Mouse (Mus musculus) embryonic facial prominence, embryonic 12.5 days (tissue): Measurements from ENCODE around the gene Sh3bgrl2. TPM values are rescaled to one million over a fixed set of nuclear protein-coding genes. Genes with fewer than 3 reads are reported as not detected.
A peak's percentile ranks its signal among the peaks of the same experiment; 100 is the strongest.

Experiments used
- ATAC-seq: fragments of 200-750 bp; cut with Nextera tagmentation; 2 replicates; pipeline ENCODE4 v1.8.0; 2017; ENCODE audit not compliant: insufficient number of reproducible peaks, insufficient read depth, low FRiP score, low TSS enrichment
- H3K27ac ChIP-seq: fragments of 300-500 bp; sonication (generic); 2 replicates; pipeline ENCODE4 v1.5.1; 2016; ENCODE audit warnings: mild to moderate bottlenecking
- H3K27me3 ChIP-seq: fragments of 300-500 bp; sonication (generic); 2 replicates; pipeline ENCODE4 v1.6.1; 2016; ENCODE audit warnings: mild to moderate bottlenecking, moderate library complexity
- H3K36me3 ChIP-seq: fragments of 300-500 bp; sonication (generic); 2 replicates; pipeline ENCODE4 v1.6.1; 2016; ENCODE audit warnings: mild to moderate bottlenecking
- H3K4me1 ChIP-seq: fragments of 300-500 bp; sonication (generic); 2 replicates; pipeline ENCODE4 v1.6.1; 2016
- H3K4me2 ChIP-seq: fragments of 300-500 bp; sonication (generic); replicated peaks from 2 replicates; pipeline ENCODE4 v1.6.1; 2016; ENCODE audit warnings: mild to moderate bottlenecking, moderate library complexity
- H3K4me3 ChIP-seq: fragments of 300-500 bp; sonication (generic); 2 replicates; pipeline ENCODE4 v1.5.1; 2016; ENCODE audit warnings: mild to moderate bottlenecking
- H3K9ac ChIP-seq: fragments of 300-500 bp; sonication (generic); 2 replicates; pipeline ENCODE4 v1.6.1; 2016; ENCODE audit warnings: mild to moderate bottlenecking, moderate library complexity
- H3K9me3 ChIP-seq: fragments of 300-500 bp; sonication (generic); 2 replicates; pipeline ENCODE4 v1.6.1; 2016; ENCODE audit warnings: mild to moderate bottlenecking, moderate library complexity
- WGBS: fragments of 180-500 bp; shearing (Covaris S2); methylation state at CpG from one replicate; pipeline ENCODE4 v1.1.7; 2016; 5-methylcytosine and 5-hydroxymethylcytosine counted together
- polyA plus RNA-seq: library from polyadenylated mRNA; unstranded; fragments of >200 nt; fragmentation: Nextera tagmentation; extraction: Ambion mirVana; gene quantifications from 2 replicates; pipeline ENCODE4 v1.2.1, GENCODE M21; 2016

Gene Sh3bgrl2
- polyA plus RNA-seq, 1 experiment from 2014 or later = 12.3 TPM

- Histone ChIP-seq H3K36me3 (no peaks in the 10 kb centered on the region), H3K27me3 (no peaks in the 10 kb centered on the region), H3K4me3 (no peak overlapping the region), H3K4me1 (no peaks in the 10 kb centered on the region), H3K9ac (no peak overlapping the region), H3K4me2 (no peak overlapping the region), H3K27ac (no peak overlapping the region), H3K9me3 (no peaks in the 10 kb centered on the region)
- ATAC-seq = peak; percentile 66; the same call in 1 of the 2 replicates
- WGBS = 38% methylated on average over 6 of the region's 6 CpGs
Measured at GRCm38 (mm10) chr9:83615912-83616585, 67.9 kb downstream of the Sh3bgrl2 start.

DNA sequence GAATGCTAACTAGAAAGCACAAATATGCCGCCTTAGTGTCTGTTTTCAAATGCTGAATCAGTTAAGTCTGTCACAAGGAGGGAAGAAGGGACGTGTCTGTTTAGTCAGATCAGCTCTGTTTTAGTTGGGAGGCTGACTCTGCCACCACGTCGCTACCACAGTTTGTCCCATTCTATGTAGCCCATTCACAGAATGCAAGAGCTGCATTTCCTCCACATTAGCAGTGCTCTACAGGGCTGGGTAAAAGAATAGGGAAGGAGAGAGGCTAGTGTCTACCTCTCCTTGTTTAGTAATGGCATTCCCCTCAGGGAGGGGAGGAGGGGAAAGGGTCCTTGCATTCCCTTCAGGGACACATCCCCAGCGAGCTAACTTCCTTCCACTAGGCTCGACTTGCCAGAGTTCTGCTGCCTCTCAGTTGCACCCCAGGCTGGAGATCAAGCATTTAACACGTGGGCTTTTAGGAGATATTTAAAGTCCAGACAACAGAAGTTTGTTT, 68.5 kb downstream of the Sh3bgrl2 start:
- Histone ChIP-seq H3K4me2 (no peak overlapping the region), H3K36me3 (no peaks in the 10 kb centered on the region), H3K9me3 (no peaks in the 10 kb centered on the region), H3K4me1 (no peaks in the 10 kb centered on the region), H3K27me3 (no peaks in the 10 kb centered on the region), H3K9ac (no peak overlapping the region), H3K27ac (no peak overlapping the region), H3K4me3 (no peak overlapping the region)
- WGBS = 13% methylated on average over 7 of the region's 7 CpGs
- ATAC-seq = no peak

GRCm38 (mm10) chr9:83623455-83623854, 75.3 kb downstream of the Sh3bgrl2 start:
- Histone ChIP-seq H3K9ac (no peak overlapping the region), H3K9me3 (no peaks in the 10 kb centered on the region), H3K27me3 (no peaks in the 10 kb centered on the region), H3K4me3 (no peak overlapping the region), H3K4me2 (no peak overlapping the region), H3K36me3 (no peaks in the 10 kb centered on the region), H3K27ac (no peak overlapping the region), H3K4me1 (peaks cover 7% of the 10 kb centered on the region; the same call in 1 of the 2 replicates)
- ATAC-seq = no peak
- 81% methylated on average over 6 of the region's 6 CpGs for WGBS

DNA sequence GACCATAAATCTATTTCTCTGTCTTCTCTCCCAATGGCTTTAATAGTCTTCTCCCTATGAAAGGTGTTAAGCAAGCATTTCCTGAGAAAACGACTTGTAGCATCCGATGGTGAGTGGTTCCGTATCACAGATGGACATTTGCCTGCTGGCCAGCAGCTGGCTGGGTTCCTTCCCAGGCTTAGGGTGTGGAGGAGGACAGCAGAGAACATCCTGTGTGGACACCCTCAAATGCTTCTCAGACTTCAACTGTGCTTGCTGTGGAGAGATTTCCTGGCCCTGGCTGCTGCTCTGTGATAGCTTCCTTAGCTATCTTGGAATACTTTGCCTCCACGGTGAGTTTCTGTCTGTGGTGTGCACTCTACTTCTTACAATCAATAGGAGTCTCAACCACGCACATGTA, 76.1 kb downstream of the Sh3bgrl2 start:
- Histone ChIP-seq H3K9ac (no peak overlapping the region), H3K36me3 (no peaks in the 10 kb centered on the region), H3K27me3 (no peaks in the 10 kb centered on the region), H3K4me1 (peaks cover 13% of the 10 kb centered on the region; the same call in 1 of the 2 replicates), H3K27ac (no peak overlapping the region), H3K9me3 (no peaks in the 10 kb centered on the region), H3K4me3 (no peak overlapping the region), H3K4me2 (no peak overlapping the region)
- no peak for ATAC-seq
- WGBS = 76% methylated on average over 5 of the region's 5 CpGs

DNA sequence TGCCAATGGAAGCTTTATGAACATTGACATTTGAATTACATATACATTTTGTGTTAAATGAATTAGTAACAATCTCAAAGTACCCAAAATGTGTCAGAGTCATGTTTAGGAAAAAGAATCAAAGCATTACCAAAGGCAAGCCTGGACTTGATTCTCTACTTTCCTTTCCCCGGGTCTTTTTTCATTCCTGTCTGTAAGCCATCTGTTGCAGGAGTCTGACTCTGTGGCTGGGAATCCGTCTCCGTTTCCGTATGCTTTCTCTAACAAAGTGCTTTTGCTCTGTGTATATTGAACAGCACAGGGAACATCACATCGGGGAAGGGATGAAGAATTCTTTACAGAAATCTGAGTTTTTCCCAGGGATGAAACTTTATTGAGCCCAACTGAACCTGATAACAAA, 77.0 kb downstream of the Sh3bgrl2 start:
- Histone ChIP-seq H3K27me3 (no peaks in the 10 kb centered on the region), H3K9ac (no peak overlapping the region), H3K4me2 (no peak overlapping the region), H3K4me3 (no peak overlapping the region), H3K27ac (no peak overlapping the region), H3K4me1 (peaks cover 18% of the 10 kb centered on the region; the same call in 1 of the 2 replicates), H3K9me3 (no peaks in the 10 kb centered on the region), H3K36me3 (no peaks in the 10 kb centered on the region)
- ATAC-seq = no peak
- 41% methylated on average over 5 of the region's 5 CpGs for WGBS

- Histone ChIP-seq H3K9me3 (no peaks in the 10 kb centered on the region), H3K4me2 (peak overlapping the region; percentile 18; the same call in 1 of the 2 replicates), H3K4me3 (no peak overlapping the region), H3K27ac (peak overlapping the region; percentile 30; the same call in 1 of the 2 replicates), H3K9ac (peak overlapping the region; percentile 1; the same call in 1 of the 2 replicates), H3K36me3 (no peaks in the 10 kb centered on the region), H3K27me3 (no peaks in the 10 kb centered on the region), H3K4me1 (peaks cover 15% of the 10 kb centered on the region; the same call in 1 of the 2 replicates)
- 17% methylated on average over 19 of the region's 19 CpGs for WGBS
- no peak for ATAC-seq
Measured at GRCm38 (mm10) chr9:83628669-83629612, 80.8 kb downstream of the Sh3bgrl2 start.

DNA sequence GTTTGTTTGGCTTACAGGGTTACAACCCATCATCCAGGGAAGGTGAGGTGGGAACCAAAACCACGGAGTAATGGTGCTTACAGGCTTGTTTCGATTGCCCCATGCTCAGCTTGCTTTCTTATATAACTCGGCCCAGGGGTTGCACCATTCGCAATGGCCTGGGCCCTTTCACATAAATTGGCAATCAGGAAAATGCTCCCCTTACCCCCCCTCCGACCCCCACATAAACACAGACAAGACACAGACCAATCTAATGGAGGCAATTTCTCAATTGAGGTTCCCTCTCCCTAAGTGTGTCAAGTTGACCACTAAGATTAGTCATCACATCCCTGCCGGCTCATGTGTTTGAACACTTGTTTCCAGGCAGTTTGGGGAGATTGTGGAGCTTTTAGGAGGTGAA, 82.2 kb downstream of the Sh3bgrl2 start:
- H3K4me3 ChIP-seq = no peak overlapping the region
- no peak overlapping the region for H3K9ac ChIP-seq
- ATAC-seq = no peak
- H3K4me2 ChIP-seq = no peak overlapping the region
- no peaks in the 10 kb centered on the region for H3K9me3 ChIP-seq
- 76% methylated on average over 6 of the region's 6 CpGs for WGBS
- no peak overlapping the region for H3K27ac ChIP-seq
- H3K4me1 ChIP-seq = peaks cover 16% of the 10 kb centered on the region; the same call in 1 of the 2 replicates
- no peaks in the 10 kb centered on the region for H3K27me3 ChIP-seq
- no peaks in the 10 kb centered on the region for H3K36me3 ChIP-seq

DNA sequence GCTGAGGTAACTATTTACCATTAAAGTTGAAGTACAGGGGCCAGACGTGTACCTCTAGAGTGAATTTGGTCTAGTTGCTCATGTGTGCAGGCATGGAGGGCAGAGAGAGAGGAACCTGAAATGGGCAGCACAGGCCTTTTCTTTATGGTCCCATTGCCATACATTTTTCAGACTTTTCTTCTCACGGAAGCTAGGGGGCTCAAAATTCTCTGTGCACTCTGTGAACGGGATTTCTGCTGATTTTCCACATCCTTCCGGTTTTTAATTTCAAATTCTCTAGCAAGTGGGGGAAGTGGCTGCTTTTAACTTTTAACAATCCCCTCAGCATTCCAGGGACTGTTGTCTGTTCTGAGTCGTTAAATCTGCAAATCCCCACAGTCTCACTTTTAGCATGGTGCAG, 83.8 kb downstream of the Sh3bgrl2 start:
- Histone ChIP-seq H3K4me3 (no peak overlapping the region), H3K4me2 (no peak overlapping the region), H3K27me3 (no peaks in the 10 kb centered on the region), H3K27ac (no peak overlapping the region), H3K9ac (no peak overlapping the region), H3K36me3 (no peaks in the 10 kb centered on the region), H3K9me3 (no peaks in the 10 kb centered on the region), H3K4me1 (peaks cover 22% of the 10 kb centered on the region)
- 42% methylated on average over 5 of the region's 5 CpGs for WGBS
- ATAC-seq = no peak

- peaks cover 11% of the 10 kb centered on the region for H3K4me1 ChIP-seq
- no peaks in the 10 kb centered on the region for H3K9me3 ChIP-seq
- H3K4me3 ChIP-seq = no peak overlapping the region
- H3K9ac ChIP-seq = no peak overlapping the region
- 44% methylated on average over 3 of the region's 3 CpGs for WGBS
- H3K27me3 ChIP-seq = no peaks in the 10 kb centered on the region
- no peak overlapping the region for H3K4me2 ChIP-seq
- no peak overlapping the region for H3K27ac ChIP-seq
- no peaks in the 10 kb centered on the region for H3K36me3 ChIP-seq
- no peak for ATAC-seq
Measured at GRCm38 (mm10) chr9:83634703-83635102, 86.6 kb downstream of the Sh3bgrl2 start.

DNA sequence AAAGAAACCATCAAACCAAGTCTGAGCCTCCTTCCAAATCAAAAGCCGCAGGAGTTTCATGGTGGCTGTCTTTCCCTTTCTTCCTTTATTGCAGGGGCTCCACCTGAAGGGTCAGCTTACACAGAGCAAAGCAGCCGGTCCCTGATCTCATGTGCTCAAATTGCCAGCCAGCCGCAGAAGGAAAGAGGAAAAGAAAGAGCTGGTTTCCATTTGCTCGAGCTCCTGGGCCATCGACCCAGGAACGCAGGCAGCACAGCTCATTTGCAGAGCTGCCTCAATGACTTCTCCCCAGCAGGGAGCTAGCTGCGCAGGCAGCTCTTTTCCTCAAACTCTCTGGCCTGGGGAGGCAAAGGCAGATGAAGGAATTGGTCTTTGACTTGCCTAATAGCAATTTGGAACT, 87.9 kb downstream of the Sh3bgrl2 start:
- H3K27ac ChIP-seq = peak overlapping the region; percentile 46; the same call in 1 of the 2 replicates
- H3K36me3 ChIP-seq = no peaks in the 10 kb centered on the region
- H3K4me1 ChIP-seq = peaks cover 11% of the 10 kb centered on the region
- peak; percentile 61; the same call in 1 of the 2 replicates for ATAC-seq
- H3K27me3 ChIP-seq = no peaks in the 10 kb centered on the region
- no peak overlapping the region for H3K4me3 ChIP-seq
- 4% methylated on average over 7 of the region's 7 CpGs for WGBS
- H3K9ac ChIP-seq = no peak overlapping the region
- H3K9me3 ChIP-seq = no peaks in the 10 kb centered on the region
- peak overlapping the region; percentile 28; the same call in 1 of the 2 replicates for H3K4me2 ChIP-seq

DNA sequence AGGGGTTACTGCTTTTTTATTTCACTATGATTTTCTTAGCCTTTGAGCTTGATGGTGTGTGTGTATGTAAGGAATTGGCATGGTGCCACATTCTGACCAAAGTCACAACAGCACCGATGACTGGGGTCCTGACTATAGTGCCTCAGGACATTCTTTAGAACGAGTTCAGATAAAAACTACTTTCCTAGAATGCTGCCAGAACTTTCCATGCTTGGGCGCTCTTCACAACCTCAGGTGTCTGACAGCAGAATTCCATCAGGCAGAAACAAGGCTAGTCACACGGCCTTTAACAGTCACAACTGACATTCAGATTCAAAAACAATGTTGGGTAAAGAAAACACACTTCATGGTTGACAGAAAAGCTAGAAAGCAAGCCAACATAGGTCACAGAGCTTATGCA, 95.0 kb downstream of the Sh3bgrl2 start:
- Histone ChIP-seq H3K4me1 (no peaks in the 10 kb centered on the region; the same call in 1 of the 2 replicates), H3K27ac (no peak overlapping the region), H3K4me2 (no peak overlapping the region), H3K9ac (no peak overlapping the region), H3K36me3 (no peaks in the 10 kb centered on the region), H3K27me3 (no peaks in the 10 kb centered on the region), H3K4me3 (no peak overlapping the region), H3K9me3 (no peaks in the 10 kb centered on the region)
- 56% methylated on average over 4 of the region's 4 CpGs for WGBS
- no peak for ATAC-seq
